Mouse (Mus musculus) thymus, adult 2 months (tissue): Measurements from ENCODE around the gene Nono.

ENCODE experiments used
- CTCF ChIP-seq: fragments of 200-500 bp; IDR thresholded peaks from 2 replicates; pipeline ENCODE4 v1.5.1; 2012; ENCODE audit warnings: mild to moderate bottlenecking, control low read depth, low read length, moderate library complexity, borderline replicate concordance; ENCODE audit not compliant: control insufficient read depth, poor library complexity, insufficient read depth; ENCODE audit errors: extremely low read depth
- POLR2A ChIP-seq: fragments of 200-500 bp; IDR thresholded peaks from 2 replicates; pipeline ENCODE4 v1.6.1; 2012; ENCODE audit warnings: mild to moderate bottlenecking, low read length, control low read depth, moderate library complexity; ENCODE audit not compliant: control insufficient read depth, poor library complexity, insufficient read depth; ENCODE audit errors: extremely low read depth

DNA sequence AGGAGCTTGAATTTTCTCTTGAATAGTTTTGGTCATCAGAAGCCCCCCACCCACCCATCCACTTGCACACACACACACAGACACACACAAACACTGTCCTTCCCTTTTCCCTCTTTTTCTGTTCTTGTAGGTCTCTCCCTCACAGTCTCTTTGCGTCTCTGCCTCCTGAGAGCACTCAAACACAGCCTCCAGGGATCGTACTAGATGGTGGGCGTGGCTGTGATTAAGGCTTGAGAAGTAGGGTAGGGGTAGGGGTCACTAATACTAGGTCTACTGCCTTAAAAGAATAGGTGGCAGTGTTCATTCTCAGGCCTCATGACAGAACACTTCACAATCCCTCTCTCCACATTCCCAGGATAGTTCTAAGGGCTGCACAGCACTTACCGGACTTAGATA, 8.4 kb upstream of the Nono start, which contains the start of gene Zmym3:
- TF ChIP-seq CTCF (no peak), POLR2A (no peak)
